ENCODE assay signal across 16 mouse cellular contexts in genomic region chr17:73649371-73649770, GRCm38 (mm10).
DNase-seq lines count a peak whose midpoint lies in the region; ATAC-seq lines count a peak whose summit lies in the region.
"Had no signal": no experiment of that assay in that cellular context is flagged by ENCODE, and none has a peak within 500 bp of the region (broad histone marks: within the 10 kb centered on the region; RNA-seq: fewer than 3 reads in every experiment).

No protein-coding gene starts in this region.

- intact Hi-C loops in left cerebral cortex, postnatal 25 days (cut with DNase I): no loop called here
- intact Hi-C loops in left cerebral cortex, postnatal 4 days (cut with DNase I): no loop called here

- DNase-seq in frontal cortex, postnatal 10 days (ENCODE audit: low spot score in 2 of 2): no peak
- peak; percentile 24 to 44 for DNase-seq in left cerebral cortex, postnatal 25 days (ENCODE audit: low spot score in 2 of 2)
- DNase-seq in left cerebral cortex, postnatal 4 days: no peak
- peak; percentile 67 for DNase-seq in brain, adult 2 months (ENCODE audit: low read depth, low spot score)
- no peak for DNase-seq in heart, adult 8-10 months (ENCODE audit: low spot score)
- no peak for DNase-seq in urinary bladder, postnatal 36 days (ENCODE audit: low spot score in 2 of 2)
- DNase-seq: cerebellum, adult 11-12 months; forebrain, postnatal 0 days; heart, postnatal 4 days; kidney, adult 2 months; lung, postnatal 4 days; midbrain, embryonic 14.5 days; thymus, adult 18-20 months; thymus, postnatal 36 days had no signal

- peak; percentile 67 for ATAC-seq in frontal cortex, adult (ENCODE audit: low TSS enrichment)
- ATAC-seq: CD4-positive, CD25-positive, alpha-beta regulatory T cell, adult 4 months; forebrain, postnatal 0 days had no signal

Comparison
In these comparisons a context has a peak if more than half of its experiments do, and no peak if none do; other contexts are left out.
1. DNase-seq: peak in left cerebral cortex, postnatal 25 days (2 of 2) and brain, adult 2 months (single experiment); none in frontal cortex, postnatal 10 days (0 of 2), left cerebral cortex, postnatal 4 days (single experiment), heart, adult 8-10 months (single experiment) and urinary bladder, postnatal 36 days (0 of 2).